Mouse (Mus musculus) retina, adult 2 months (tissue): ENCODE measurements around the gene Gm35315.
"Not testable (repeated sequence)": the region's sequence is repeated elsewhere in the genome, so short reads cannot be mapped to it uniquely, and the experiment has no call there.

ENCODE experiments used
- DNase-seq: peaks from one replicate; pipeline ENCODE4 v3.0.0-alpha.2; 2012; ENCODE audit warnings: low read depth, low spot score

The Gm35315 gene

DNA sequence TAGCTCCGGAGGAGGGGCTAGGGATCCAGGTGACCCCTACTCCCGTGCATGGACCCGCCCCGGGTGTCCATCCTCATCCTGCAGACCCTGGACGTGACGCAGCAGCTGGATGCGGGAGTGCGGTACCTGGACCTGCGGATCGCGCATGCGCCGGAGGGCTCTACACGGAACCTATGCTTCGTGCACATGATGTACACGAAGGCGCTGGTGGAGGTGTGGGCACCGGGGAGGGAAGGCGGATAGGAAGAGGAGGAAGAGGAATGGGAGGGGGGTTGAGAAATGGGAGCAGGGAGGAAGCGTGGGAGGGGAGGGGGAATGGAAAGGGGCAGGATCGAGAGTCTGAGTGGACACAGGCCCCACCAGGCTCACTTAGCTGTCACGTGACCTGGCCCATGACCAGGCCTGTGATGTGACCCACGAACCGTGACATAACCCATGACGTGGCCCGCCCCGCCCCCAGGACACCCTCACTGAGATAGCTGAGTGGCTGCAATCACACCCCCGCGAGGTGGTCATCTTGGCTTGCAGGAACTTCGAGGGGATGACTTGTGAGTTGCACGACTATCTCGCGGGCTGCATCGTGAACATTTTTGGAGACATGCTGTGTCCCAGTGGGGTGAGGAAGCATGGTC is 7.6 kb upstream of the Gm35315 start:
- DNase-seq: peak; percentile 18

DNA sequence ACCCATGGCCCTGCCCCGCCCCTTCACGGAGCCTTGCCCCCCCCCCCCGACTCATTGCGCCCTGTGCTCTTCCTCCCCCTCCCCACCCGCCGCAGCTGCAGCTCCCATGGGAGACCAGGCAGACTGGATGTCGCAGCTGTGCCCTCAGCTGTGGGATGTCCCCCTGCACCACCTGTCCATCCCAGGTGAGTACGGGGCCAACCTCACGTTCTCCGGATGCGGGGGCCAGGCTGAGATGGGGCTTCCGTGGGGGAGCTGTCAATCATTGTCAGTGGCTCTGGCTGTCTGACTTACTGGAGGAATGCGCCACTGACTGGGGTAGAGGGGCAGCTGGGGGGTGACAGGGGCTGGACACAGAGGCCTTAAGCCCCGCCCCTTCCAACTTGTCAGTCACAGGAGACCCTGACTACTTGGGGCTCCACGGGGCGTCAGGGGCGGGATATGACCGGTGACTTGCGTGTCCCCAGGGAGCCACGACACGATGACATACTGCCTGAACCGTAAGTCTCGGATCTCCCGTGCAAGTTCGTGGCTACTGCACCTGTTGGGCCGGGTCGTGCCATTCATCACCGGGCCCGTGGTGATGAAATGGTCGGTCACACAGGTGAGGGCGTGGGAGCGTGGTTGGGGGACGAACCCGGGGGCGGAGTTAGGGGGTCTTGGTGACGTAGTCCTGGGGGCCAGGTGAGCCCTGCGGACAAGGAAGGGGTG is 6.9 kb upstream of the Gm35315 start:
- DNase-seq: no peak

DNA sequence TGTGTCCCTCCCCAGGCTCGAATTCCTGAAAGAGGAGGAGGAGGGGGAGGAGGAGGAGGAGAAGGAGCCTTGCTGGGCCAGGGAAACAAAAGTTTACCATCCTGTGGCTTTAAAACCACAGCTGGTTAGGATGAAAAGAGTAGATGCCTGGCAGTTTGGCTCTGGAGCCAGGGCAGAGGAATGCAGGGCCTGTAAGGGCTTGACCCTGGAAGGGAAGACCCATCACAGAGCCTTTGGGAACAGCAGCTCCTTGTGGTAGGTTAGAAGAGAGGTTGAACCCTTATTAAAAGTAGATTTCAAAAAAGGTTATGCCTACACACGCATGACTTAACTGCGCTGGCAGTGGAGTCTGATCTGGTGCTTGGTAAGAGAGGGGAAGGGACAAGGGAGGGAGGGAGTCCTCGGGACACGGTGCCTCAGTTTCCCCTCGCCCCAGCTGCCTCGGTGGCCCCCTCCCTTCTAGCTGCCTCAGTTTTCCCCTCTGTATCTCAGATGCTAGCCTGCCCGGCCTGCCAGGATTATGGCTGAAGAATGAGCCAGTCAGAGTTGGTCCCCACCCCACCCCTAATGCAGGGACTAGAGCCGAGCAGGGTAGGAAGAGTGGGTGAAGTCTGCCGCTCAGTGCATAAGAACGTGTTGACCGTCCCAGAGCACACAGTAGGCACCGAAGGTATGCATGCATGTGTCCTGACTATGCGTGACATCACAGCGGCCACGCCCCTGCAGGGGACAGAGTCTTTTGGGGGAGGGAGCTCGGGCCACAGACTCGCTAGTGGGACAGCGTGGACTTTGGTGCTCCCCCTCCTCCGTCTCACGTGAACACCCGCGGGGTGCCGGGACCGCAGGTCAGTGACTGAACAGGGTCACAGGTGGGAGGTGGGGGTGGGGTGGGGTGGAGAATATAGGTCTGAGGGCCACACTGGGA is 5.7 kb upstream of the Gm35315 start, which contains the start of gene Plcxd1:
TSS of gene Plcxd1 (plus strand) at position 314 of the 925 bp plus-strand sequence.
- no peak for DNase-seq

- DNase-seq: no peak
Observed at GRCm38 (mm10) chr5:110098991-110099477, 4.8 kb upstream of the Gm35315 start.

DNA sequence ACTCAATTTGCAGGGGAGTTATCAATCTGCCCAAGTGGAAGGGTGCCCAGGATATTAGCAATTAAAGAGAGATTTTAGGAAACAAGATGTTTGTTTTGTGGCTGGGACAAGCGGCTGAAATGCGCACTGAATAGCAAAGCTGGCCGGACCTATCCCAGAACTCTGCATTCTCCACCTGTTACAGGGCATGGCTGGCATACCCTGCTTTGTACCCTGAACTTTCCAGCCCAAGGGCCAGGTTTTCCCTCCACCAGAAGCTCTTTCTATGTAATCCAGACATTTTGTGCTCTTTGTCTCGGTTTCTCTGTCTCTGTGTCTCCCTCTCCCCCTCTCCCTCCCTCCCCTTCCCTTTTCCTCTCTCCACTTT is 610 bp upstream of the Gm35315 start:
- no peak for DNase-seq

GRCm38 (mm10) chr5:110091546-110091945 is 2.7 kb downstream of the Gm35315 start:
- DNase-seq: no peak

- no peak for DNase-seq
Observed at GRCm38 (mm10) chr5:110086161-110086866, 7.9 kb downstream of the Gm35315 start.

- DNase-seq: no peak
Observed at GRCm38 (mm10) chr5:110082961-110083360, 11.3 kb downstream of the Gm35315 start.

- not testable (repeated sequence) for DNase-seq
Observed at GRCm38 (mm10) chr5:110072413-110072812, 21.8 kb downstream of the Gm35315 start, which contains the start of gene Gm17655. TSS of gene Gm17655 (minus strand) at chr5:110072513.

DNA sequence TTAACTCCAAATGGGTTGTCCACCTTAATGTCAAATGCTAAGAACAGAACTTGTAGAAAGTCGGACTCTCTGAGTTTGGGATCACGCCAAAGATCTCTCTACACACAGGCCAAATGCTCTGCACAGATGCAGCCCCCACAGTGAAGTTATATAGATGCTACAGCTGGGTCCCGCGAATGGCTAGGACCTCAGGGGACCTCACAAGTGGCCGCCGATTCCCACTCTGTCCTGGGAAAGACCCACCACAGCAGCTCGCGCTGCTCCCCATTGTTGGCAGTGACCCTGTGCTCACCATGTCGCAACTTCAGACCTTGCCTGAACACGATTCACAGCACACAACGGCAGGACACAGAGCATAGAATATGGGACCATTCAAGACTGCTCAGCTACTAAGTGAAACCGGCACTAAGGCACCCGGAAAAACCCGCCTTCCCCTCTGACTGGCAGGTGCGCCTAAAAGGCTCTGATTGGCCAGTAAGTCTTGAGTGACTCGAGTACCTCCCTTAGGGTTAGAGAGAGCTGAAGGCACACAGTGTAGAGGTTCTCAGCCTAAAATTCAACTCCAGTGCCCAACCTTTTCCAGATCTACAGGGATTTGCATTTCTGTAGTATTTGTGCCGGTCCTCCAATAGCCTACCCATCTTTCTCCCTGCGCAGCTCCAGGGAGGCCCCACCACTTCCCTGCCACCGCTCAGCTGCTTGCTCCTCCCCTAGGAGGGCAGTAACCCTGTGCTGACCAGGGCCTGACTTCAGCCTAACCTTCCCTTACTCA is 36.4 kb downstream of the Gm35315 start:
- DNase-seq: peak; percentile 50
